Mouse (Mus musculus) ES-E14 (cell line): Measurements from ENCODE around the gene Sowahd.

Experiments used
- MAFK ChIP-seq: IDR thresholded peaks from 2 replicates; pipeline ENCODE4 v1.6.1; 2014; ENCODE audit warnings: mild to moderate bottlenecking, low read depth, low read length, inconsistent platforms; ENCODE audit not compliant: insufficient read depth
- ZC3H11A ChIP-seq: IDR thresholded peaks from 2 replicates; pipeline ENCODE4 v1.6.1; 2012; ENCODE audit warnings: low read depth, mild to moderate bottlenecking, inconsistent platforms, low read length, borderline replicate concordance
- ZNF384 ChIP-seq: IDR thresholded peaks from 2 replicates; pipeline ENCODE4 v1.6.1; 2012; ENCODE audit warnings: low read depth, low read length, inconsistent platforms

DNA sequence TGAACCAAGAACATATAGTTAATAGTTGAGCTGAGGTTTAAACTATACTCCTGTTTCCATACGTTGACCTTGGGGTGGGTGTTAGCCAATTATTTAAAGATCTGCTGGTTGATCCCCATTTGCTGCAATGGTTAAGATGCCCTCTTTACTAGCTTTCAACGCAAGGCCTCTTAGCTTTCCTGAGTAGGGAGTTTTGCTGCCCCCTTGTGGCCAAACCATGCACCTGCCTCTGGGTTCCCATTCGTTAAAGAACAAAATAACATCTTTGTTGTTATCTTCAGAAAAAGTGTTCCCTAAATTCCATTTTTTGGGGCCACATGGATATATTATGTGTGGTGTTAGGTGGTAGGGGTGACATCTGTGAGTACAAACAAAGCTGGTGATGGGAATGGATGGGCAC lies 26.0 kb upstream of the Sowahd start:
- TF ChIP-seq MAFK (no peak), ZNF384 (no peak), ZC3H11A (no peak)
